Mouse (Mus musculus) MEL (cell line): Measurements from ENCODE around the gene Tspoap1.

ENCODE experiments used
- CHD2 ChIP-seq: IDR thresholded peaks from 2 replicates; pipeline ENCODE4 v1.6.1; 2011; ENCODE audit warnings: low read length, improper control_type of control experiment
- GABPA ChIP-seq: IDR thresholded peaks from 2 replicates; pipeline ENCODE4 v1.6.1; 2012; ENCODE audit warnings: low read depth, mild to moderate bottlenecking, inconsistent platforms, low read length, improper control_type of control experiment, moderate library complexity
- GATA1 ChIP-seq: IDR thresholded peaks from 2 replicates; pipeline ENCODE4 v1.6.1; 2011; ENCODE audit warnings: low read depth, low read length, improper control_type of control experiment
- KAT2A ChIP-seq: conservative IDR thresholded peaks from 2 replicates; pipeline ENCODE4 v1.6.1; 2012; ENCODE audit warnings: low read depth, low read length, improper control_type of control experiment, inconsistent platforms
- POLR2A ChIP-seq, 2 experiments: IDR thresholded peaks; 2 replicates each; pipeline ENCODE4 v1.6.1; 2011 to 2012; ENCODE audit warnings: low read length in 2 of 2, mild to moderate bottlenecking in 2 of 2, control low read depth in 1 of 2, improper control_type of control experiment in 1 of 2, low read depth in 1 of 2, moderate library complexity in 1 of 2; ENCODE audit not compliant: control insufficient read depth in 1 of 2, insufficient read depth in 1 of 2, poor library complexity in 1 of 2
- TAL1 ChIP-seq: IDR thresholded peaks from 2 replicates; pipeline ENCODE4 v1.6.1; 2012; ENCODE audit warnings: mild to moderate bottlenecking, inconsistent platforms, low read length, moderate library complexity, mixed read lengths

GRCm38 (mm10) chr11:87802621-87803020 is 42.3 kb downstream of the Tspoap1 start:
- TF ChIP-seq CHD2 (no peak), KAT2A (no peak), POLR2A (IDR thresholded peaks at IDR 0.05; ENCODE audit: control insufficient read depth in 1 of 2, insufficient read depth in 1 of 2, low read depth in 1 of 2, low read length in 2 of 2, poor library complexity in 1 of 2) (no peak), GABPA (no peak), TAL1 (no peak), GATA1 (no peak)
